Mouse (Mus musculus) forebrain, embryonic 13.5 days (tissue): ENCODE data around the gene Pdcd5. TPM values are rescaled to one million over a fixed set of nuclear protein-coding genes. Genes with fewer than 3 reads are reported as not detected.

Experiments
- ATAC-seq: fragments of 200-750 bp; cut with Nextera tagmentation; 2 replicates; pipeline ENCODE4 v1.8.0; 2017
- H3K27ac ChIP-seq: fragments of 300-500 bp; sonication (generic); 2 replicates; pipeline ENCODE4 v1.5.1; 2015; ENCODE audit warnings: inconsistent platforms, mild to moderate bottlenecking, moderate library complexity
- H3K27me3 ChIP-seq: fragments of 300-500 bp; sonication (generic); 2 replicates; pipeline ENCODE4 v1.6.1; 2015; ENCODE audit warnings: mild to moderate bottlenecking, inconsistent platforms
- H3K36me3 ChIP-seq: fragments of 300-500 bp; sonication (generic); 2 replicates; pipeline ENCODE4 v1.6.1; 2015; ENCODE audit warnings: mild to moderate bottlenecking, inconsistent platforms; ENCODE audit not compliant: poor library complexity, severe bottlenecking
- H3K4me1 ChIP-seq: fragments of 300-500 bp; sonication (generic); 2 replicates; pipeline ENCODE4 v1.6.1; 2015; ENCODE audit warnings: inconsistent platforms
- H3K4me2 ChIP-seq: fragments of 300-500 bp; sonication (generic); 2 replicates; pipeline ENCODE4 v1.6.1; 2015; ENCODE audit warnings: inconsistent platforms, mild to moderate bottlenecking, moderate library complexity
- H3K4me3 ChIP-seq: fragments of 300-500 bp; sonication (generic); 2 replicates; pipeline ENCODE4 v1.5.1; 2015; ENCODE audit warnings: mild to moderate bottlenecking, inconsistent platforms
- H3K9ac ChIP-seq: fragments of 300-500 bp; sonication (generic); 2 replicates; pipeline ENCODE4 v1.6.1; 2015; ENCODE audit warnings: mild to moderate bottlenecking, inconsistent platforms
- H3K9me3 ChIP-seq: fragments of 300-500 bp; sonication (generic); replicated peaks from 2 replicates; pipeline ENCODE4 v1.6.1; 2016; ENCODE audit warnings: inconsistent platforms
- WGBS: fragments of 180-500 bp; shearing (Covaris S2); methylation state at CpG from one replicate; pipeline ENCODE4 v1.1.7; 2015; 5-methylcytosine and 5-hydroxymethylcytosine counted together
- polyA plus RNA-seq: library from polyadenylated mRNA; unstranded; fragments of >200 nt; fragmentation: Nextera tagmentation; extraction: Ambion mirVana; gene quantifications from 2 replicates; pipeline ENCODE4 v1.2.1, GENCODE M21; 2015

Pdcd5 gene
- 254 and 267 TPM in 2 replicates for polyA plus RNA-seq

DNA sequence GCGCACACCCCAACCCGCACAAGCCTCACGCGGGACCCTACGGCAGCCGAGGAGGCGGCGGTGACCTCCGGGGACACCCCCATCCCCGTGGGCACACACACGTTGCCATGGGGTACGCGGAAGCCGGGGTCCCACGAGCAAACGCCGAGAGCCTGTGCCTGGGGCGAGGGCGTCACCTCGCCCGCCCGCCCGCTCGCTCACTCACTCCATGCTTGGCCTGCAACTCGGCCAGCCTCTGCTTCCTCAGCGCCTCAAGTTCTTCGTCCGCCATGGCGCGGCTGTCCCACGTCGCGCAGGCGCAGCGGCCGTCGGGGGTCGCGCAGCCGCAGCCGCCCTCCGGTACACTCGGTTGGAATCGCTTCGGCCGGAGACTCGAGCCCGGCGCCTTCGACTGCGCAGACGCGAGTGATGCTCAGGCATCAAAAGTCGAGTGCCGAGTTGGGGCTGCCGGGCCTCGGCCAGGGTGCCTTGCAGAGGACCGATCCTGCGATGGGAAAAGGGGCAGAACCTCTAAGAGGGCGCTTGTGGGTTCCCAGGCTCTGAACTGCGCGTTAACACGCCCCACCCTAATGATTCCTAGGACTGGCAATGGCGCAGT, at the start of gene Pdcd5:
Pdcd5 (minus strand) TSS at position 421 of the 598 bp plus-strand sequence.
- H3K27me3 ChIP-seq: no peaks in the 10 kb centered on the region
- peaks cover 36% of the 10 kb centered on the region for H3K36me3 ChIP-seq
- ATAC-seq: peak; percentile 94
- no peaks in the 10 kb centered on the region for H3K9me3 ChIP-seq
- WGBS: under 1% methylated on average over 64 of the region's 64 CpGs
- H3K9ac ChIP-seq: peak within 1 kb of the TSS; percentile 91
- peaks cover 14% of the 10 kb centered on the region for H3K4me1 ChIP-seq
- peak within 1 kb of the TSS; percentile 90 for H3K4me3 ChIP-seq
- H3K4me2 ChIP-seq: peak within 1 kb of the TSS; percentile 69
- peak within 1 kb of the TSS; percentile 67 for H3K27ac ChIP-seq

DNA sequence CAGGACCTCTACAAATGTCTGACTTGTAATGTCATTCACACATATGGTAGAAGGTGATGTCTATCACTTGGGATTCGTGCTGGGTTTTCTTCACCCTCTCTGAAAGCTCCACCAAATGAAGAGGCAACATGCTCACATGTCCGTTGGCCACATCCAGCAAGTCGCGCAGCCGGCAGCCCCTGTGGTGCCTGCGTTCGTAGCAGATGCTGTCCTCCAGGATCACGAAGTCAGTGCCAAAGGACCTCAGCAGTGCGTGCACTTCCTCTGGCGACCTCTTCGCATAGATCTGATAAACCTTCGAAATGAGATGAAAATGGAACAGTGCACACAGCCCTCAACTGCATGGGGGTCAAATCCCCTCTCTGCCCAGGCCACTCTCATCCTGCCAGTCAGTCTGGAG, 45.3 kb upstream of the Pdcd5 start:
- Histone ChIP-seq H3K9me3 (no peaks in the 10 kb centered on the region), H3K9ac (no peak overlapping the region), H3K4me2 (no peak overlapping the region), H3K4me3 (no peak overlapping the region), H3K4me1 (peaks cover 41% of the 10 kb centered on the region), H3K36me3 (peaks cover 36% of the 10 kb centered on the region), H3K27me3 (no peaks in the 10 kb centered on the region), H3K27ac (no peak overlapping the region; the same call in 1 of the 2 replicates)
- ATAC-seq: no peak
- 90% methylated on average over 12 of the region's 12 CpGs for WGBS

- Histone ChIP-seq H3K36me3 (peaks cover 36% of the 10 kb centered on the region), H3K9ac (no peak overlapping the region), H3K4me2 (no peak overlapping the region), H3K27me3 (no peaks in the 10 kb centered on the region), H3K9me3 (no peaks in the 10 kb centered on the region), H3K27ac (peak overlapping the region; percentile 2), H3K4me1 (peaks cover 46% of the 10 kb centered on the region), H3K4me3 (no peak overlapping the region)
- WGBS: 41% methylated on average over 14 of the region's 14 CpGs
- peak; percentile 46 for ATAC-seq
These were observed 44.8 kb upstream of the Pdcd5 start for GRCm38 (mm10) chr7:35692117-35692516.

GRCm38 (mm10) chr7:35688781-35689349, 41.5 kb upstream of the Pdcd5 start:
- H3K36me3 ChIP-seq: peaks cover 21% of the 10 kb centered on the region
- no peaks in the 10 kb centered on the region for H3K9me3 ChIP-seq
- no peak overlapping the region for H3K4me2 ChIP-seq
- H3K9ac ChIP-seq: no peak overlapping the region
- H3K4me1 ChIP-seq: peaks cover 76% of the 10 kb centered on the region
- peak overlapping the region; percentile 55 for H3K27ac ChIP-seq
- ATAC-seq: no peak
- H3K4me3 ChIP-seq: no peak overlapping the region
- 75% methylated on average over 11 of the region's 11 CpGs for WGBS
- no peaks in the 10 kb centered on the region for H3K27me3 ChIP-seq

DNA sequence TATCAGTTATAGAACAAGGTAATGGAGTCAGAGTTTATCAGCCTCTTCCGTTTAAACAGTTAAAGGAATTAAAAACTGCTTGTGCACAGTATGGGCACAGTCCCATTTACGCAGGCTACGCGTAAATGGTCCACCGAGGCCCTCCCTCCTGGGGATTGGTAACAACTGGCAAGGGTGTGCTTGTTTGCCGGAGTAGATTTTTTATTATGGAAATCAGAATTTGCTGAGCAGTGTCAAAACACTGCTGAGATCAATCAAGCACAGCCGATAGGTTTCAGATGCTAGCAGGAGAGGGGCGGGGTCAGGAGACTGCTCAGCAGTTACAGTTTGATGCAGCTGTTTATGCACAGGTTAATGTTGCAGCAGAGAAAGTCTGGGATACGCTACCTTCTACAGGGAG, 41.0 kb upstream of the Pdcd5 start:
- H3K27ac ChIP-seq: peak overlapping the region; percentile 36
- no peaks in the 10 kb centered on the region for H3K27me3 ChIP-seq
- H3K9ac ChIP-seq: peak overlapping the region; percentile 39; the same call in 1 of the 2 replicates
- ATAC-seq: no peak
- H3K4me1 ChIP-seq: peaks cover 82% of the 10 kb centered on the region
- H3K36me3 ChIP-seq: peaks cover 21% of the 10 kb centered on the region
- H3K4me3 ChIP-seq: no peak overlapping the region
- no peaks in the 10 kb centered on the region for H3K9me3 ChIP-seq
- peak overlapping the region; percentile 23; the same call in 1 of the 2 replicates for H3K4me2 ChIP-seq
- 27% methylated on average over 9 of the region's 9 CpGs for WGBS

DNA sequence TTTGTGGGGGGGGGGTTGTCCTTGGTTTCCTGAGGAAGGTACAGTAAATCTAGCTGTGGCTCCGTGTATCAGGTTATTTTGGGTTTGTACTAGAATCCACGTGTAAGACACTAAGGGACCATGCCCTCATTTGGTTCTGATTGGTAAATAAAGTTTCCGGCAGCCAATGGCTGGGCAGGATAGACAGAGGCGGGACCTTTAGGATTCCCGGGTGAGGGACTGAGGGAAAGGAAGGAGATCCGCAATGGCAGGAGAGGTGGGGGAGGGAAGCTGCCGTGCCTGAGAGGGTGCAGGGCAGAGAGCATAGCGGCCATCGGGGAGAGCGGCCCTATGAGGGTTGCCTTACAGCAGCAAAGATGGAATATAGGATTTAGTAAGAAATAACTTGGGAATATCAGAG, 39.9 kb upstream of the Pdcd5 start:
- H3K27me3 ChIP-seq: no peaks in the 10 kb centered on the region
- H3K27ac ChIP-seq: no peak overlapping the region
- peaks cover 21% of the 10 kb centered on the region for H3K36me3 ChIP-seq
- WGBS: 24% methylated on average over 10 of the region's 10 CpGs
- H3K4me2 ChIP-seq: no peak overlapping the region
- H3K9me3 ChIP-seq: no peaks in the 10 kb centered on the region
- ATAC-seq: no peak
- no peak overlapping the region for H3K4me3 ChIP-seq
- peaks cover 76% of the 10 kb centered on the region for H3K4me1 ChIP-seq
- no peak overlapping the region; the same call in 1 of the 2 replicates for H3K9ac ChIP-seq

DNA sequence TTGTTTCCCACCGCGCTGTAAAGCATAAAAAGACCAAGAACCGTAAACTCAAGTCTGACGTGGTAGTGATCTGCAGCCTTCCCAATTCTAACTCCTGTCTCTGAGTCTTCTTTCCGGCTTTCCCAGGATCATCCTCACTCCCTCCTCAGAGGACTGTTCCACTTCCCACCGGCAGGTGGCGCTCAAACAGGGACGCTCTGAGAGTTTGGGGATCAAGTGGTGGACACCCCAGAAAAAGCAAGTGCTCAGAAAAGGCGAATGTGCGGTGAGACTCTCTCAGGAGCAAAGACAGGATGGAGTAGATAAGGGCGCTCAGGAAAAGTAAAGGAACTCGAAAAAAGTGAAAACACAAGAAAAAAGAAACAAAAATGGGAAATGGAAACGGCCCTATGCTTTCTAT, 39.4 kb upstream of the Pdcd5 start:
- 0 out of 2 replicates have a peak overlapping the region, but pooled peaks have one; percentile 6 for H3K9ac ChIP-seq
- H3K9me3 ChIP-seq: peaks cover under 1% of the 10 kb centered on the region; the same call in 1 of the 2 replicates
- H3K4me2 ChIP-seq: no peak overlapping the region
- ATAC-seq: no peak
- H3K27me3 ChIP-seq: no peaks in the 10 kb centered on the region
- H3K36me3 ChIP-seq: peaks cover 21% of the 10 kb centered on the region
- WGBS: 30% methylated on average over 13 of the region's 13 CpGs
- H3K4me3 ChIP-seq: no peak overlapping the region
- peaks cover 71% of the 10 kb centered on the region for H3K4me1 ChIP-seq
- no peak overlapping the region for H3K27ac ChIP-seq

DNA sequence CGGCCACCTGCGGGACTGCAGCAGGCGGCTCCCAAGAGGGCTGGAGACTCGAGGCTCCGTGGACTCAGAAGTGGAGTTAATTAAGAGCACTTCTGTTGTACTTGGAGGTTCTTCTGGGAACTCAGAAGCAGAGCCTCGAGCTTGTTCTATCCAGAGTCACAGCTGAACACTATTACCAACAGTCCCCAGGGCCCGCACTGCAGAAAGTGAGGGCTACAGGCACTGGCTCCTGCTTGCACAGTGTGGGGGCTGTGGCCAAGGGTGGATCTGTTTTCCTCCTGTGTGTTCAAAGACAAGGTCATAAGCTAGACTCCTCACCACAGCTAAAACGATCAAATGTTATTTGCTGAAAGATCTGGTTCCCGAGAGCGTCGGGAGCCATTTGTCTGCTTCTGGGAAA, 38.9 kb upstream of the Pdcd5 start:
- 0 out of 2 replicates have a peak overlapping the region, but pooled peaks have one; percentile 35 for H3K27ac ChIP-seq
- WGBS: 68% methylated on average over 11 of the region's 11 CpGs

DNA sequence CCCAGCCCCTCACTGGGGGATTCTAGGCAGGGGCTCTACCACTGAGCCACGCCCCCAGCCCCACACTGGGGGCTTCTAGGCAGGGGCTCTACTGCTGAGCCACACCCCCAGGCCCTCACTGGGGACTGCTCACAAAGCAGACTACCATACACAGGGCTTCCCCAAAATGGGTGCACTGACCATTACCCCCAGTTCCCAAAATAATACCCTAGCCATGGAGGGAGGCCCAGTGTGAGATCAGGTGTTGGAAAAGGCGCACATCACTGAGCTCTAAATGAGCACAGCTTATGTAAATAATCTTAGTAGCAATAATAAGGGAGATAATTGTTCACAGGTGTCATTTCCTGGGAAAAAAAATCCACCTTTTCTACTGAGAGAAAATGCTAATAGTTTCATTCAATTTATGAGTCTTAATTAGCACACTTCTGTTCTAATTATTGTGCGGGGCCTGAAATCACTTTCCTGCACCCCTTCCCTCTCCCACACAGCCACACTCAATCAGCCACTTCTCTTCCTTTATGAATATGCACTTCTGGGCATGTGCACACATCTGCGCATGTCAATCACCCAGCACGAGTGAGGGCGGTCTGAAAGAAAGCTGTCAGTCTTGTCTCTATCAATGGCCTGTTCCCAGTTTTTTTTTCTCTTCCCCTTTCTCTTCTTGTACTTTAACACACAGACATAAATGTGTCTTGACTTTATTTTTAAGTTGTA, 36.2 kb upstream of the Pdcd5 start:
- peaks cover 3% of the 10 kb centered on the region; the same call in 1 of the 2 replicates for H3K9me3 ChIP-seq
- ATAC-seq: peak; percentile 85
- no peak overlapping the region for H3K4me3 ChIP-seq
- peak overlapping the region; percentile 85 for H3K27ac ChIP-seq
- H3K4me1 ChIP-seq: peaks cover 52% of the 10 kb centered on the region
- no peaks in the 10 kb centered on the region for H3K27me3 ChIP-seq
- no peak overlapping the region for H3K9ac ChIP-seq
- no peaks in the 10 kb centered on the region for H3K36me3 ChIP-seq
- peak overlapping the region; percentile 34 for H3K4me2 ChIP-seq
- 38% methylated on average over 6 of the region's 6 CpGs for WGBS

More for the DNA sequence above, 38.9 kb upstream of the Pdcd5 start:
- Histone ChIP-seq H3K27me3 (no peaks in the 10 kb centered on the region), H3K4me3 (no peak overlapping the region), H3K9me3 (peaks cover 3% of the 10 kb centered on the region; the same call in 1 of the 2 replicates), H3K9ac (0 out of 2 replicates have a peak overlapping the region, but pooled peaks have one; percentile 6), H3K4me1 (peaks cover 66% of the 10 kb centered on the region), H3K4me2 (no peak overlapping the region), H3K36me3 (peaks cover 15% of the 10 kb centered on the region)
- no peak for ATAC-seq

- Histone ChIP-seq H3K4me2 (no peak overlapping the region), H3K27ac (no peak overlapping the region; the same call in 1 of the 2 replicates), H3K4me3 (no peak overlapping the region), H3K9me3 (peaks cover 3% of the 10 kb centered on the region; the same call in 1 of the 2 replicates), H3K36me3 (no peaks in the 10 kb centered on the region), H3K27me3 (no peaks in the 10 kb centered on the region), H3K9ac (no peak overlapping the region), H3K4me1 (peaks cover 32% of the 10 kb centered on the region)
- ATAC-seq: no peak
- WGBS: 83% methylated on average over 3 of the region's 3 CpGs
These were observed 34.2 kb upstream of the Pdcd5 start for GRCm38 (mm10) chr7:35681559-35681958.

DNA sequence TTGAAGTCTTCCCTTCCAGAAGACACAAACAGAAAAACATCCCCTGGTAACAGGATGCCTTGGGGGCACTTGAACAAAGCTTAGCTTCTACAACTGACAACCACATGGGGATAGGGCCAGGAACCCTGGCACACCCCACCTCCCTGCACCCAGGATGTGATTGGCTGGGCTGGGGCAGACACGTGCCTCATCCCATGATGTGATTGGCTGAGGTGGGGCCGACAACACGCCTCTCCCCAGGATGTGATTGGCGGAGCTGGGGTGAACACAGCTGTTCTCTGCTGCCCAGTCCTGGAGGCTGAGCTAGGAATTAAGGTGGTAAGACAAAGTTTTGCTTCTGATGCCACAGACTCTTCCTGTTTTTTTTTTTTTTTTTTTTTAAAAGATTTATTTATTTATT, 31.7 kb upstream of the Pdcd5 start:
- peaks cover 8% of the 10 kb centered on the region for H3K4me1 ChIP-seq
- H3K27ac ChIP-seq: no peak overlapping the region
- no peak overlapping the region for H3K9ac ChIP-seq
- H3K36me3 ChIP-seq: no peaks in the 10 kb centered on the region
- 86% methylated on average over 4 of the region's 4 CpGs for WGBS
- H3K9me3 ChIP-seq: peaks cover 3% of the 10 kb centered on the region; the same call in 1 of the 2 replicates
- ATAC-seq: no peak
- H3K4me2 ChIP-seq: no peak overlapping the region
- H3K27me3 ChIP-seq: no peaks in the 10 kb centered on the region
- H3K4me3 ChIP-seq: no peak overlapping the region
